Mouse (Mus musculus) mouse trophoblast stem cell (cell line): Measurements from ENCODE around the gene Prickle1.

ENCODE experiments used
- in situ Hi-C, 2 experiments: fragments of 300-500 bp; cut with MseI, MboI; formaldehyde crosslinking; loops; 2 replicates in 1 of 2; 3 replicates in 1 of 2; pipeline ENCODE4 v1.15.1; 2025

The Prickle1 gene

GRCm38 (mm10) chr15:93594888-93595698 is 598 bp downstream of the Prickle1 start:
- in situ Hi-C loops: loop anchor here (25.0 kb wide), 1 partner anchor 617 kb away; no protein-coding TSS in a partner anchor

DNA sequence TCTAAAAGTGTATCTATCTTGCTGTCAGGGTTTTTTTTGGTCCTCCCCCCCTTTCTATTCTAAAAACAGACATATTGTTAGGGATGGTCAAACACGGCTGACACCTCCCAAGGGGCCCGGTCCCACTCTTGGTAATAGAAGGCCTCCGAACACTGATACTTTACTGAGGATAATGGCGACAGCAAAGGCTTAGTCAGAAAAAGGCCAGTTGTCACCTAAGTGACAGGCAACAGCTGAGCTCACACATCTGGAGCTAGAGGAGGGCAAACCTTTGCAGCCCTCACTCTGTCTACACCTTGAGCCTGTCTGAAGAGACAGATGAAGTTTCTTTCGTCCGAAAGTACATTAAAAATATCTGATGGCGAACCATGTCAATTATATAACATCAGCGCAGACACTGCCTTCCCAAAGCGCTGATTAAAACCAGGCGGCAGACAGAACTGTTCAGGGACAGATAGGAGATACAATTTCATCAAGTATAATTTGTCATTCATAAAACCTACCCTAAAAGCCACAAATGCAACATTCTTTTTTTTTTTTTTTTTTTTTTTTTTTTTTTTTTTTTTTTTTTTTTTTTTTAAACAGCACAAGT is 1.3 kb downstream of the Prickle1 start:
- in situ Hi-C loops: loop anchor here (25.0 kb wide), 1 partner anchor 618 kb away; no protein-coding TSS in a partner anchor

DNA sequence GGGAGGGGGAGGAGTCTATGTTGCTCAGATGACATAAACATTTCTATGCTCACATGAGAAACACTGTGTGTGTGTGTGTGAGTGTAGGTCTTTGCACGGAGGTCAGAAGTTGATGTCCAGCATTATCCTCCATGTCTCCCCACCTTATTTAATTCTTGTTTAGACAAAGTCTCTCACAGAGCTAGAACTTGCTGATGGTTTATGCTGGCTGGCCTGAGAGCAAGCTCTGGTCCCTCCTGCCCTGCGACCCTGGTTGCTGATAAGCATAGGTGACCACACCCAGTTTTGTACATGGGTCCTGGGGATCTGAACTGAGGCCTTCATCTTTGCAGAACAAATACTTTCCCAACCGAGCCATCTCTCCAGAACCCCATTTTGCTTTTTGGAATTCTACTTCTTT is 3.1 kb downstream of the Prickle1 start:
- in situ Hi-C loops: loop anchor here (25.0 kb wide), 1 partner anchor 620 kb away; no protein-coding TSS in a partner anchor

GRCm38 (mm10) chr15:93591831-93592321 is 3.8 kb downstream of the Prickle1 start:
- in situ Hi-C loops: loop anchor here (25.0 kb wide), 1 partner anchor 620 kb away; no protein-coding TSS in a partner anchor

DNA sequence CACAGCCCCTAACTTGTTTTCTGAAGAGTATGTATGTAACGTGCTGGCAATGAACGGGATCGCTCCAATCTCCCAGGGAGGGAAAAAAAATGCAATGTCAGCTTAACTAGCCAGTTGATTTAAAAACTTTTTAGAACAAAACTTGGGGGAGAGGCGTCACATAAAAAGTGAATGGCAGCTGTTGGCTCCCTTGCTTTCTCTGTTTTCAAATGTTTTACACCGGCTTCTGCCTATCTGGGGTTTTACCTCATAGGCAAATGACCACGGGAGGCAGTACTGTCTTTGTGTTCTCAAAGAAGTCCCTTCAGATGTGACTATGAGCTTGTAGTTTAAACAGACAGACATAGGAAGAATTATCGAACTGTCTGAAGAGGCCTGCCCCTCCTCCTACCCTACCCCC is 4.3 kb downstream of the Prickle1 start:
- in situ Hi-C loops: loop anchor here (25.0 kb wide), 1 partner anchor 621 kb away; no protein-coding TSS in a partner anchor

- in situ Hi-C loops: loop anchor here (25.0 kb wide), 1 partner anchor 624 kb away; no protein-coding TSS in a partner anchor
Observed at GRCm38 (mm10) chr15:93588401-93588800, 7.3 kb downstream of the Prickle1 start.

GRCm38 (mm10) chr15:93587660-93588059 is 8.0 kb downstream of the Prickle1 start:
- in situ Hi-C loops: loop anchor here (25.0 kb wide), 1 partner anchor 625 kb away; no protein-coding TSS in a partner anchor

- in situ Hi-C loops: loop anchor here (25.0 kb wide), 1 partner anchor 629 kb away; no protein-coding TSS in a partner anchor
Observed at GRCm38 (mm10) chr15:93583051-93583450, 12.6 kb downstream of the Prickle1 start.

GRCm38 (mm10) chr15:93581736-93582135 is 14.0 kb downstream of the Prickle1 start:
- in situ Hi-C loops: loop anchor here (25.0 kb wide), 1 partner anchor 631 kb away; no protein-coding TSS in a partner anchor

- in situ Hi-C loops: loop anchor here (25.0 kb wide), 1 partner anchor 632 kb away; no protein-coding TSS in a partner anchor
Observed at GRCm38 (mm10) chr15:93579899-93580298, 15.8 kb downstream of the Prickle1 start.

- in situ Hi-C loops: loop anchor here (25.0 kb wide), 1 partner anchor 633 kb away; no protein-coding TSS in a partner anchor
Observed at GRCm38 (mm10) chr15:93579100-93579499, 16.6 kb downstream of the Prickle1 start.

GRCm38 (mm10) chr15:93576361-93576760 is 19.3 kb downstream of the Prickle1 start:
- in situ Hi-C loops: loop anchor here (25.0 kb wide), 1 partner anchor 636 kb away; no protein-coding TSS in a partner anchor

DNA sequence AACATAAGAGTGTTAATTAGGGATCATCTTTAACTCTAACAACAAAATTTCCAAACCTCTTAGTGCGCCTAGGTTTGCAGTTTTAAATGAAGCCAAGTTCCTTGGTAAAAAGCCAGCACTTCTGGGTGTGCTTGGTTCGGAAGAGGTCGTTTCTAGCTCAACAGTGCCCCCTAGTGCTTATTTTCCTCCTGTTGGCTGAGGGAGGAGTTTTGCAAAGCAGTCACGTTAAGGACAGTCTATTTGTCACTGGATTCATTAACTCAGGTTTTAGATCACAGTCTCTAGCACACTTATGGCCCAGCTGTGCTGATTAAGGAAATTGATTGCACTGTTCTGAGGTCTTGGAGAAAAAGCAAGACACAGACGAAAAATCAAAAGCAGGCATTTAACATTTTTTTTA is 19.8 kb downstream of the Prickle1 start:
- in situ Hi-C loops: loop anchor here (25.0 kb wide), 1 partner anchor 636 kb away; no protein-coding TSS in a partner anchor

GRCm38 (mm10) chr15:93572889-93573288 is 22.8 kb downstream of the Prickle1 start:
- in situ Hi-C loops: no loop called here

GRCm38 (mm10) chr15:93570881-93571495 is 24.7 kb downstream of the Prickle1 start:
- in situ Hi-C loops: no loop called here

DNA sequence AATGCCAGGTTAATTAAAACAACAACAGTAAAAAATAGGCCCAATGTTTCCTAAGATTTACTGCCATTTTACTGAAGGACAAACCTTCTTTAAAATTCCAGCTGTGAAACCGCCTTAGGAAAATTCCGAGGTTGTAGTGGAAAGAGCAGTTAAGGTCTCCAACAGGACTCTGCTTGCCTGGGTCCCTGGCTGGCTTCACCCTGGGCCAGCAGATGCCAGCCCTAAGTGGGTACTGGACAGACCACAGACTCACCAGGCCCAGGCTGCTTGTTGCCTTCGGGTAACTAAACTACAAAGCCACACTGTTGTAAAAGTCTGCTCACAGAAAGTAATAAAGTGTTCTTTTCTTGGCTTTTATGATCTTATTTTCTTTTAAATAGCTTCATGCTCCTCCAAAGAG is 26.8 kb downstream of the Prickle1 start:
- in situ Hi-C loops: no loop called here

DNA sequence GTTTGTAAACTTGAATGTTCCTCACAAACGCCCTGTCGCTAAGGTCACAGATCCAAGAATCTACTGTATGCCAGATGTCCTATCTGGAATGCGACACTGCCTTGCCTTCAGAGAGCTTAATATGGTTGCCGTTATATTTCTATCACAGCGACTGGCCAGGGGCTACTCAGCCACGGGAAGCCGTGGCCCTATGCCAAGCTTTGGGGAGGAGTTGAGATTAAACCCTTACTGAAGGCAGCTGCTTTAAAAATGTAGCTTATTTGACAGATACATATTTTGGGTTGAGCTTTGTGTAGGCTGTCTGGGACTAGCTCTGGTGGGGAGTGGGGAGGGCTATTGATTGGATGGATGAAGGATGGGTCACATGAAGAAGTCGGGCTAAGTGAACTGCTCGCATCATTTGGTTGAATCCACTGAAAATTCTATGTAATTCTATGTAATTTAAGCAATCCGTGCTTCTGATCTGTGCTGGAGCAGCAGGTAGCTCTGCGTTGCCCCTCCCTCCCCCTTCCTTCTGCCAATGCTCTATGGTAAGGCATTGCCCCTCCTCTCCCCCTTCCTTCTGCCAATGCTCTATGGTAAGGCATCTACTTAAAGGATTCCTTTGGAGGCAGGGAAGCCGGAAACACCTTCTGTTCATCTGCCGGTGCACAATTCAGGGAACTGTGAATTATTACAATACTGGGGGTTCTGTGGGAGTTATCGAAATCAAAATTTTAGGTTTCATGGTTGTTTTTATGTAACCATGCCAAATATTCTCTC is 28.0 kb downstream of the Prickle1 start:
- in situ Hi-C loops: no loop called here

GRCm38 (mm10) chr15:93563491-93563890 is 32.2 kb downstream of the Prickle1 start:
- in situ Hi-C loops: no loop called here

DNA sequence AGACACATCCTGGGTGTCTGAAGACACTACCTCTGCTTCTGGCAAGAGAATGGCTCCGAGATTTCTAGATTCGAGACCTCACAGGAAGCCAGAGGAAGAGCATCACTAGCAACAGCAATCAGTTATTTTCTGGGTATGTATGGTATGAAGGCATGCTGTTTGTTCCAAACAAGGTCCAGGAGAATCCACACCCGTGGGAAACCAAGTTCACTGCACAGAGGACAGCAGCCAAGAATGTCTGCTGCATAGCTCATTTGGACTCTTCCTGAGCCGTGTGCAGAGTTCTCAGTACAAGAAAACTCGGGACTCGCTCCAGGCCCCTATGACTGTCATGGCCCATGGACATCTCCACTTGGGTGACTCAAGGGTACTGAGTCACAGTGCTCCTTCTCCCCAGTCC is 34.2 kb downstream of the Prickle1 start:
- in situ Hi-C loops: no loop called here

DNA sequence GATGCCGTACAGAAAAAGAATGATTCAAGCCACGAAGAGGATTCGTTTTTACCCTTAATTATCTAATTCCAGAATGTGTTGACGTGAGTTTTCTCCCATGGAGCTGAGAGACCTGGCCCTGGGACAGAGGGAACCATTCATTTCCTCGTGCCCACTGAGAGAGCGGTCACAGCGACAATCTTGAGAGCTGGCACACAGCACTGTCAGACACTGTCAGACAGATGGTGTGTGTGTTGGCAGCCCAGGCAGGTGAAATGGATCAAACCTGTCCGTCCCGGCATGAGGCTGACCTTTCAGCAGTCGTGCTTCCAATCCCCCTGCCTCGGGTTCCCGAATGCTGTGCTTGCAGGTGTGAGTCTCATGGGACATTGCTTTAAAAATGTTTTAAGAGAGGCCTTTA is 37.3 kb downstream of the Prickle1 start:
- in situ Hi-C loops: no loop called here

- in situ Hi-C loops: no loop called here
Observed at GRCm38 (mm10) chr15:93555719-93556118, 40.0 kb downstream of the Prickle1 start.
